Mouse (Mus musculus): ENCODE measurements around the gene Ercc6.

GRCm38 (mm10) chr14:32628584-32628983 is 115.3 kb downstream of the Ercc6 start:
- TF ChIP-seq CTCF (conservative IDR thresholded peaks at IDR 0.05; ENCODE audit: insufficient read depth, insufficient read length, low read depth, low read length), result no peak
- TF ChIP-seq POLR2A (IDR thresholded peaks at IDR 0.05; ENCODE audit: low read depth, low read length), result no peak

Data from kidney, adult 2 months (tissue).